Mouse (Mus musculus): ENCODE measurements around the gene Lpgat1.

DNA sequence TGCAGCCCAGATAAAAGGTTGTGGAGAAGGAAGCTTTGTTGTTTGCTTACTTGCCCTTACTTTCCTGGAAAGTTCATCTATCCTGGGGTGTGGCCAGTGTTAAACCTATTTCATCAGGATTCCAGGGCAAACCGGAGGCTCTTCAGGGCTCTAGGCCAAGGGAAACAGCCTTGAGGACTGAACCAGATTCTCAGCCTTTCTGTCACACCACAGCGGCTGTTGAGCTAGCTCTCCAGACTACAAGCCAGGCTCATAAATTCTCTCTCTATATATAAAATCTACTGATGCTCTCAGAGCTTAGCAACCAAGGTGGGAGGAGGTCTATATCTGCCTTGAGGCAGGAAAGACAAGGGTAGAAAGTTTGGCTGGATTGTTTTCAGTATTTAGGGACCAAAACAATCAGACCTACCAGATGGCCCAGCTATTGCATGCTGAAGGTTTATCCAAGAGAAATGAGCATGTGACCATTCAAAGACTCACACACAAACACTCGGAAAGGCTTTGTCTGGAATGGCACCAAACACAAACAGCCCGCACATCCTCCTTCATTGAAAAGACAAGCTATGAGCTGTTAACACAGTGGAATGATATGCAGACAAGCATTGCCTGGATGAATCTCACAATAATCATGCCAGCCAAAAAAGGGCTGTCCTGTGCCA lies 78.7 kb downstream of the Lpgat1 start:
- TF ChIP-seq POLR2A (IDR thresholded peaks at IDR 0.05; ENCODE audit: insufficient read length, low read depth) (no peak), CEBPB (IDR thresholded peaks at IDR 0.05; ENCODE audit: insufficient read depth, poor library complexity, severe bottlenecking) (no peak), MYOG (IDR thresholded peaks at IDR 0.05; ENCODE audit: control insufficient read depth in 1 of 3, insufficient read depth in 1 of 3, insufficient read length in 2 of 3, low read depth in 2 of 3) (no peak), REST (IDR thresholded peaks at IDR 0.05; ENCODE audit: insufficient read depth, insufficient read length) (no peak), USF1 (IDR thresholded peaks at IDR 0.05; ENCODE audit: low read depth) (no peak)
